Mouse (Mus musculus): Measurements from ENCODE around the gene Sumf1.
A peak's percentile ranks its signal among the peaks of the same experiment; 100 is the strongest.

Sumf1 gene

GRCm38 (mm10) chr6:108206914-108207566 lies 21.7 kb upstream of the Sumf1 start:
- no peak for DNase-seq (ENCODE audit: low spot score in 2 of 2)

GRCm38 (mm10) chr6:108206145-108206544 lies 20.8 kb upstream of the Sumf1 start:
- no peak for DNase-seq (ENCODE audit: low spot score in 2 of 2)

- no peak for DNase-seq (ENCODE audit: low spot score in 2 of 2)
Measured at GRCm38 (mm10) chr6:108204322-108204721, 18.9 kb upstream of the Sumf1 start.

- DNase-seq (ENCODE audit: low spot score in 2 of 2): no peak
Measured at GRCm38 (mm10) chr6:108198286-108198685, 12.9 kb upstream of the Sumf1 start.

- peak in 1 of 2 experiments; percentile 32 for DNase-seq (ENCODE audit: low spot score in 2 of 2)
Measured at GRCm38 (mm10) chr6:108197117-108197516, 11.7 kb upstream of the Sumf1 start.

GRCm38 (mm10) chr6:108196665-108197064 lies 11.3 kb upstream of the Sumf1 start:
- no peak for DNase-seq (ENCODE audit: low spot score in 2 of 2)

GRCm38 (mm10) chr6:108192632-108193031 lies 7.2 kb upstream of the Sumf1 start:
- DNase-seq (ENCODE audit: low spot score in 2 of 2): peak in 1 of 2 experiments; percentile 61

- no peak for DNase-seq (ENCODE audit: low spot score in 2 of 2)
Measured at GRCm38 (mm10) chr6:108190690-108191089, 5.3 kb upstream of the Sumf1 start.

GRCm38 (mm10) chr6:108185685-108186009 lies 265 bp upstream of the Sumf1 start:
- no peak for DNase-seq (ENCODE audit: low spot score in 2 of 2)

- no peak for DNase-seq (ENCODE audit: low spot score in 2 of 2)
Measured at GRCm38 (mm10) chr6:108179087-108179486, 6.3 kb downstream of the Sumf1 start.

GRCm38 (mm10) chr6:108174181-108174580 lies 11.2 kb downstream of the Sumf1 start:
- DNase-seq (ENCODE audit: low spot score in 2 of 2): no peak

GRCm38 (mm10) chr6:108172219-108172618 lies 13.2 kb downstream of the Sumf1 start:
- DNase-seq (ENCODE audit: low spot score in 2 of 2): no peak

GRCm38 (mm10) chr6:108169466-108169865 lies 15.9 kb downstream of the Sumf1 start:
- no peak for DNase-seq (ENCODE audit: low spot score in 2 of 2)

GRCm38 (mm10) chr6:108168723-108169122 lies 16.7 kb downstream of the Sumf1 start:
- DNase-seq (ENCODE audit: low spot score in 2 of 2): no peak

- no peak for DNase-seq (ENCODE audit: low spot score in 2 of 2)
Measured at GRCm38 (mm10) chr6:108167946-108168680, 17.3 kb downstream of the Sumf1 start.

GRCm38 (mm10) chr6:108165598-108165997 lies 19.8 kb downstream of the Sumf1 start:
- DNase-seq (ENCODE audit: low spot score in 2 of 2): no peak

- no peak for DNase-seq (ENCODE audit: low spot score in 2 of 2)
Measured at GRCm38 (mm10) chr6:108164935-108165334, 20.4 kb downstream of the Sumf1 start.

GRCm38 (mm10) chr6:108160608-108161007 lies 24.8 kb downstream of the Sumf1 start:
- DNase-seq (ENCODE audit: low spot score in 2 of 2): no peak

GRCm38 (mm10) chr6:108156881-108157280 lies 28.5 kb downstream of the Sumf1 start:
- no peak for DNase-seq (ENCODE audit: low spot score in 2 of 2)

- DNase-seq (ENCODE audit: low spot score in 2 of 2): no peak
Measured at GRCm38 (mm10) chr6:108154243-108154642, 31.1 kb downstream of the Sumf1 start.

GRCm38 (mm10) chr6:108152661-108153269 lies 32.6 kb downstream of the Sumf1 start:
- no peak for DNase-seq (ENCODE audit: low spot score in 2 of 2)

- no peak for DNase-seq (ENCODE audit: low spot score in 2 of 2)
Measured at GRCm38 (mm10) chr6:108152081-108152480, 33.3 kb downstream of the Sumf1 start.

GRCm38 (mm10) chr6:108149235-108149634 lies 36.1 kb downstream of the Sumf1 start:
- DNase-seq (ENCODE audit: low spot score in 2 of 2): no peak

All from spleen, postnatal 10 days (tissue).